Mouse (Mus musculus): ENCODE results near the gene Ugt1a5. TPM values are rescaled to one million over a fixed set of nuclear protein-coding genes. Genes with fewer than 3 reads are reported as not detected.

Gene Ugt1a5
- polyA plus RNA-seq, 1 experiment from 2014 or later, result not detected

DNA sequence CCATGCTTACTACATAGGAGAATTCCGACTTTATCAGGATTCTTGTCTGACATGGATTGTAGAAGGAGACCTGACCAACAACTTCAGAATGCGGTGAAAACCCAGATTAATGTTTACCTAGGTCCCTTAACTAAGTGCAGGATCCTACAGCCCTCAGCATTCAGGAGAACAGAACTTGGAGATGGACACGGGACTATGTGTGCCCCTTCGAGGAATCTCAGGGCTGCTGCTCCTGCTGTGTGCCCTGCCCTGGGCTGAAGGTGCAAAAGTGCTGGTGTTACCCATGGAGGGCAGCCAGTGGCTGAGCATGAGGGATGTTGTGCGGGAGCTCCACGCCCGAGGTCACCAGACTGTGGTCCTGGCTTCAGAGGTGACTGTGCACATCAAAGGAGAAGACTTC lies 34.6 kb downstream of the Ugt1a5 start, which contains the start of gene Ugt1a2:
Gene Ugt1a2, plus strand, starts transcription at position 146 of the 400 bp plus-strand sequence.
- Histone ChIP-seq H3K27me3 (no peaks in the 10 kb centered on the region), H3K4me1 (peaks cover 4% of the 10 kb centered on the region), H3K4me2 (no peak within 1 kb of the TSS), H3K27ac (no peak within 1 kb of the TSS), H3K4me3 (no peak within 1 kb of the TSS), H3K9me3 (no peaks in the 10 kb centered on the region), H3K36me3 (no peaks in the 10 kb centered on the region), H3K9ac (no peak within 1 kb of the TSS)
- no peak for ATAC-seq (ENCODE audit: insufficient number of reproducible peaks, low FRiP score, low TSS enrichment, low read depth)
- WGBS, result 77% methylated on average over 7 of the region's 7 CpGs

DNA sequence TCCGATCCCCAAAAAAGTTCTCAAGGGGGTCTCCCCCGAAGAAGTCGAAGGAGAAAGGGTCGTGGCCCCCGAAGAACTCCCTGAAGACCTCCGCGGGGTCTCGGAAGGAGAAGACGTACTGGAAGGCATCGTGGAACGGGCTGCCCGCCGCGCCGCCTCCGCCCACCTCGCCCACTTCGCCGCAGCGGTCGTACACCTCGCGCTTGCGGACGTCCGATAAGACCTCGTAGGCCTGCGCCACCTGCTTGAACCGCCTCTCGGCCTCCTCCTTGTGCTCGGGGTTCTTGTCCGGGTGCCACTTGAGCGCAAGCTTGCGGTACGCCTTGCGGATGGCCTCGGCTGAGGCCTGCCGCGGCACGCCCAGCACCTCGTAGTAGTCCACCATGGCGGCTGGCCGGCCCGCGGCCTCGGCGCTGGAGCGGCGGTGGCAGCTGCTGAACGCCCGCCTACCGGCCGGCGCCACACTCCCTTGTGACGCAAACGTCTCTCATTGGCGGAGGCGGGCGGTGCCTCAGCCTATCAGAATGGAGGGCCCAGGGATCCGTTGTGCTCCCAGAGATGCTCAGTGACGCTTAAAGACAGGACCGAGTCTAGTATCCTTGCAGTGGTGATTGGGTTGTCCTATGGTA lies 39.6 kb downstream of the Ugt1a5 start, which contains the start of gene Dnajb3:
Gene Dnajb3, minus strand, starts transcription at position 489 of the 629 bp plus-strand sequence.
- no peak within 1 kb of the TSS for H3K27ac ChIP-seq
- H3K9ac ChIP-seq, result peak within 1 kb of the TSS; percentile 54
- 6% methylated on average over 62 of the region's 62 CpGs for WGBS
- no peaks in the 10 kb centered on the region for H3K27me3 ChIP-seq
- peak; percentile 92 for ATAC-seq (ENCODE audit: insufficient number of reproducible peaks, low FRiP score, low TSS enrichment, low read depth)
- peaks cover 10% of the 10 kb centered on the region for H3K4me1 ChIP-seq
- no peaks in the 10 kb centered on the region for H3K36me3 ChIP-seq
- H3K4me3 ChIP-seq, result peak within 1 kb of the TSS; percentile 54
- peak within 1 kb of the TSS; percentile 87 for H3K4me2 ChIP-seq
- no peaks in the 10 kb centered on the region for H3K9me3 ChIP-seq

GRCm38 (mm10) chr1:88206843-88207479 lies 41.1 kb downstream of the Ugt1a5 start:
- no peak overlapping the region for H3K27ac ChIP-seq
- no peaks in the 10 kb centered on the region for H3K27me3 ChIP-seq
- H3K9ac ChIP-seq, result no peak overlapping the region
- H3K9me3 ChIP-seq, result peaks cover 7% of the 10 kb centered on the region
- H3K4me1 ChIP-seq, result peaks cover 10% of the 10 kb centered on the region
- H3K36me3 ChIP-seq, result no peaks in the 10 kb centered on the region
- ATAC-seq (ENCODE audit: insufficient number of reproducible peaks, low FRiP score, low TSS enrichment, low read depth), result no peak
- H3K4me3 ChIP-seq, result no peak overlapping the region
- 73% methylated on average over 2 of the region's 2 CpGs for WGBS
- no peak overlapping the region for H3K4me2 ChIP-seq

GRCm38 (mm10) chr1:88211812-88212211 lies 46.0 kb downstream of the Ugt1a5 start, which contains the start of gene Ugt1a1:
Gene Ugt1a1, plus strand, starts transcription at chr1:88211959.
- ATAC-seq (ENCODE audit: insufficient number of reproducible peaks, low FRiP score, low TSS enrichment, low read depth), result no peak
- 66% methylated on average over 8 of the region's 8 CpGs for WGBS

GRCm38 (mm10) chr1:88212341-88213045 lies 46.7 kb downstream of the Ugt1a5 start:
- no peak overlapping the region for H3K4me3 ChIP-seq
- peaks cover 50% of the 10 kb centered on the region for H3K9me3 ChIP-seq
- no peak overlapping the region for H3K9ac ChIP-seq
- no peak overlapping the region for H3K4me2 ChIP-seq
- H3K27ac ChIP-seq, result no peak overlapping the region
- peak; percentile 49 for ATAC-seq (ENCODE audit: insufficient number of reproducible peaks, low FRiP score, low TSS enrichment, low read depth)
- no peaks in the 10 kb centered on the region for H3K27me3 ChIP-seq
- no peaks in the 10 kb centered on the region for H3K36me3 ChIP-seq
- no peaks in the 10 kb centered on the region for H3K4me1 ChIP-seq
- 59% methylated on average over 8 of the region's 8 CpGs for WGBS

More at GRCm38 (mm10) chr1:88211812-88212211, 46.0 kb downstream of the Ugt1a5 start, which contains the start of gene Ugt1a1:
- Histone ChIP-seq H3K9me3 (peaks cover 44% of the 10 kb centered on the region), H3K4me2 (no peak within 1 kb of the TSS), H3K36me3 (no peaks in the 10 kb centered on the region), H3K27ac (no peak within 1 kb of the TSS), H3K4me1 (no peaks in the 10 kb centered on the region), H3K27me3 (no peaks in the 10 kb centered on the region), H3K4me3 (no peak within 1 kb of the TSS), H3K9ac (no peak within 1 kb of the TSS)

DNA sequence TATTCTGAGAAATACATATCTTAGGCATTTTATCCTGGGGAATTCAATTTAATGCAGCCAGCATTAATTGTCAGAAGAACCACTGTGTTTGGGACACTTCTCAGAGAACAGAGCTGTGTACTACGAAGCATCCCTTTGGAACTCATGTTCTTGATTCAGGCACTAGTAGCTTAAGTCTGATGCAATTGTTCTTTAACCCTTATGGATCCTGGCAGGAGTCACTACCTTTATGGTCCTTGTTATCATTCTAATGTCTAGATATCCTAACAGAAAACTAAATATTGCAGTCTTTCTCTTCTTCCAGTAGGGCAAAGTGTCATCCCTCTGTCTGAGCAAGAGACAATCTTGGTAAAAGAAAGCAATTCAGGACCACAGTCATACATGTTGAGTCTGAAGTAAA lies 47.2 kb downstream of the Ugt1a5 start:
- ATAC-seq (ENCODE audit: insufficient number of reproducible peaks, low FRiP score, low TSS enrichment, low read depth), result no peak

GRCm38 (mm10) chr1:88213766-88214461 lies 48.1 kb downstream of the Ugt1a5 start:
- peaks cover 52% of the 10 kb centered on the region for H3K9me3 ChIP-seq
- H3K4me1 ChIP-seq, result no peaks in the 10 kb centered on the region
- ATAC-seq (ENCODE audit: insufficient number of reproducible peaks, low FRiP score, low TSS enrichment, low read depth), result peak; percentile 7; the same call in 1 of the 2 replicates
- no peak overlapping the region for H3K27ac ChIP-seq
- no peaks in the 10 kb centered on the region for H3K36me3 ChIP-seq
- no peak overlapping the region for H3K4me2 ChIP-seq
- H3K27me3 ChIP-seq, result no peaks in the 10 kb centered on the region
- H3K4me3 ChIP-seq, result no peak overlapping the region
- 81% methylated on average over 2 of the region's 2 CpGs for WGBS
- H3K9ac ChIP-seq, result no peak overlapping the region

More for the DNA sequence above, 47.2 kb downstream of the Ugt1a5 start:
- Histone ChIP-seq H3K27me3 (no peaks in the 10 kb centered on the region), H3K4me3 (no peak overlapping the region), H3K36me3 (no peaks in the 10 kb centered on the region), H3K9me3 (peaks cover 52% of the 10 kb centered on the region), H3K4me2 (no peak overlapping the region), H3K9ac (no peak overlapping the region), H3K27ac (no peak overlapping the region), H3K4me1 (no peaks in the 10 kb centered on the region)
- WGBS, result 75% methylated on average over 1 of the region's 1 CpGs

- Histone ChIP-seq H3K27me3 (no peaks in the 10 kb centered on the region), H3K9ac (no peak overlapping the region), H3K4me1 (no peaks in the 10 kb centered on the region), H3K36me3 (no peaks in the 10 kb centered on the region), H3K4me2 (no peak overlapping the region), H3K4me3 (no peak overlapping the region), H3K27ac (no peak overlapping the region), H3K9me3 (peaks cover 52% of the 10 kb centered on the region)
- 76% methylated on average over 2 of the region's 2 CpGs for WGBS
- ATAC-seq (ENCODE audit: insufficient number of reproducible peaks, low FRiP score, low TSS enrichment, low read depth), result peak; percentile 0; the same call in 1 of the 2 replicates
These were observed 48.7 kb downstream of the Ugt1a5 start for GRCm38 (mm10) chr1:88214462-88214952.

- H3K27ac ChIP-seq, result no peak overlapping the region
- H3K4me1 ChIP-seq, result no peaks in the 10 kb centered on the region
- 68% methylated on average over 10 of the region's 10 CpGs for WGBS
- peaks cover 52% of the 10 kb centered on the region for H3K9me3 ChIP-seq
- ATAC-seq (ENCODE audit: insufficient number of reproducible peaks, low FRiP score, low TSS enrichment, low read depth), result no peak
- no peaks in the 10 kb centered on the region for H3K27me3 ChIP-seq
- no peak overlapping the region for H3K9ac ChIP-seq
- H3K4me2 ChIP-seq, result no peak overlapping the region
- H3K36me3 ChIP-seq, result no peaks in the 10 kb centered on the region
- H3K4me3 ChIP-seq, result no peak overlapping the region
These were observed 49.9 kb downstream of the Ugt1a5 start for GRCm38 (mm10) chr1:88215466-88216380.

DNA sequence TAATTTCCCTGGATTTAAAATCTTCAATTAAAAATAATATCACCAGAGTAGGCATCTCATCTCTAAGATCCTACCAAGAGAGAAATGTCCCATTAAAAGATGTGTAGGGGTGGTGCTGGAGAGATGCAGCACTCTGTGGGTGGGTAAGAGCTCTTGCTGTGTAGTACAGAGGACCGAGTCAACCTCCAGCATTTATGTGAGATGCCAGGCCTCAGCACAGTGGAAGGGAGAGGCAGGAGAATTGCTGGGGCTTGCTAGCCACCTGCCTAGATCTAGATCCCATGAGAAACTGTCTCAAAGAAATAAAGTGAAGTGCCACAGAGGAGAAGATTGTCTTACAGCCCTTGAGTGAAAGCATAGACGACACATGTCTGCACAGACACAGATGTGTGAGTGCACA lies 50.7 kb downstream of the Ugt1a5 start:
- Histone ChIP-seq H3K9me3 (peaks cover 49% of the 10 kb centered on the region), H3K36me3 (no peaks in the 10 kb centered on the region), H3K4me3 (no peak overlapping the region), H3K4me1 (no peaks in the 10 kb centered on the region), H3K27me3 (no peaks in the 10 kb centered on the region), H3K27ac (no peak overlapping the region), H3K4me2 (no peak overlapping the region), H3K9ac (no peak overlapping the region)
- ATAC-seq (ENCODE audit: insufficient number of reproducible peaks, low FRiP score, low TSS enrichment, low read depth), result no peak
- whole genome bisulfite sequencing, result 55% methylated on average over 2 of the region's 2 CpGs

DNA sequence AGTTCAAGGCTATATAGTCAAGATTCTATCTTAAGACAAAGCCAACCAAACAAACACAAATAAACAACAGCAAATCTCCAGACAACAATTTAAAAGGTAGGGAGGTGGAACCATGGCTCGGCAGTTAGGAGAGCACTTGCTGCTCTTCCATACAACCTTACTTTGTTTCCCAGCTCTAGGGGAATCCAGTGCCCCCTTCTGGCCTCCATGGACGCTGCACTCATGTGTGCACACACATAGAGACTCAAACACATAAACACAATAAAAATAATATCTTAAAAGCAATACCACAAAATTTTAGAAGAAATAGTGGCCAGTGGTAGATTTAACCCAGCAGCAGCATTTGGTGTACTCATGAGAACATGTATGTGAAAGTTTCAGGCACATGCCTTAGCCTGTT lies 51.3 kb downstream of the Ugt1a5 start:
- 62% methylated on average over 2 of the region's 2 CpGs for WGBS
- no peaks in the 10 kb centered on the region for H3K36me3 ChIP-seq
- no peak overlapping the region for H3K27ac ChIP-seq
- no peak for ATAC-seq (ENCODE audit: insufficient number of reproducible peaks, low FRiP score, low TSS enrichment, low read depth)
- no peak overlapping the region for H3K4me2 ChIP-seq
- H3K9ac ChIP-seq, result no peak overlapping the region
- no peaks in the 10 kb centered on the region for H3K4me1 ChIP-seq
- peaks cover 43% of the 10 kb centered on the region for H3K9me3 ChIP-seq
- H3K4me3 ChIP-seq, result no peak overlapping the region
- no peaks in the 10 kb centered on the region for H3K27me3 ChIP-seq

Measured in limb, embryonic 15.5 days (tissue).